Mouse (Mus musculus): Measurements from ENCODE around the gene Vps25. TPM values are rescaled to one million over a fixed set of nuclear protein-coding genes. Genes with fewer than 3 reads are reported as not detected.
A peak's percentile ranks its signal among the peaks of the same experiment; 100 is the strongest.

Vps25 gene
- total RNA-seq, 2 experiments from 2014 or later, result 63.0 to 66.0 TPM

GRCm38 (mm10) chr11:101245071-101245470, 8.4 kb upstream of the Vps25 start:
- no peak for DNase-seq

GRCm38 (mm10) chr11:101245855-101246701, 7.4 kb upstream of the Vps25 start, which contains the start of gene Ramp2:
TSS of gene Ramp2 (plus strand) at chr11:101246028.
- DNase-seq, result peak; percentile 60 to 66

- no peak for DNase-seq
Measured at GRCm38 (mm10) chr11:101246702-101247012, 6.8 kb upstream of the Vps25 start.

GRCm38 (mm10) chr11:101247521-101248030, 5.9 kb upstream of the Vps25 start:
- DNase-seq, result no peak

GRCm38 (mm10) chr11:101248258-101248994, 5.1 kb upstream of the Vps25 start:
- peak in 1 of 2 experiments; percentile 62 for DNase-seq

GRCm38 (mm10) chr11:101251031-101251430, 2.5 kb upstream of the Vps25 start:
- no peak for DNase-seq

GRCm38 (mm10) chr11:101252941-101253340, 566 bp upstream of the Vps25 start:
- no peak for DNase-seq

GRCm38 (mm10) chr11:101255826-101256775, 2.6 kb downstream of the Vps25 start:
- DNase-seq, result no peak

GRCm38 (mm10) chr11:101259261-101259712, 5.8 kb downstream of the Vps25 start:
- peak; percentile 64 to 75 for DNase-seq

- DNase-seq, result no peak
Measured at GRCm38 (mm10) chr11:101259948-101260825, 6.7 kb downstream of the Vps25 start, which contains the start of gene Wnk4. TSS of gene Wnk4 (plus strand) at chr11:101260567.

GRCm38 (mm10) chr11:101260826-101261380, 7.4 kb downstream of the Vps25 start:
- no peak for DNase-seq

GRCm38 (mm10) chr11:101262272-101262967, 8.9 kb downstream of the Vps25 start:
- no peak for DNase-seq

- no peak for DNase-seq
Measured at GRCm38 (mm10) chr11:101263138-101263988, 9.9 kb downstream of the Vps25 start.

- no peak for DNase-seq
Measured at GRCm38 (mm10) chr11:101263989-101264280, 10.4 kb downstream of the Vps25 start.

- no peak for DNase-seq
Measured at GRCm38 (mm10) chr11:101264954-101265471, 11.5 kb downstream of the Vps25 start.

GRCm38 (mm10) chr11:101265906-101266305, 12.4 kb downstream of the Vps25 start:
- DNase-seq, result no peak

- no peak for DNase-seq
Measured at GRCm38 (mm10) chr11:101269577-101270116, 16.1 kb downstream of the Vps25 start.

- DNase-seq, result no peak
Measured at GRCm38 (mm10) chr11:101272446-101272845, 18.9 kb downstream of the Vps25 start.

- DNase-seq, result no peak
Measured at GRCm38 (mm10) chr11:101275309-101275708, 21.8 kb downstream of the Vps25 start.
